In the genomic region with DNA sequence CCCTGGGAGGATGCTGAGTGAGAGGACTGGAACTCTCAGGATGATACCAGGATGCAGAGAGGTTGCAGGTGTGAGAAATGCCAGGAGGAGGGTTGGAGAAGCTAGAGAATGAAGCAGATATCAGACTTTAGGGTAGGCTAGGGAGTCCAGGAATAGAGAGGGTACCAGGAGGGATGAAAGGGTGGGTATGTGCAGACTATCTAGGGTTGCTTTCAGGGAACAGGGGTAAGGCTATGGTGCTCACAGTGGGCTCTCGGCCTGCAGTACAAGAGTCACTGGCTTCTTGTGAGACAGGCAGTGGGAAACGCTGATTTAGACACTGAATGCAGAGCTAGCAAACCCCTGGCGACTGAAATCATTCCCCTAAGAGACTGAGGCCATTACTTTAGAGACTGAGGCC, we compare ENCODE assay signal across 29 mouse cellular contexts. TPM values are rescaled to one million over a fixed set of nuclear protein-coding genes. Genes with fewer than 3 reads are reported as not detected.
"Had no signal": no experiment of that assay in that cellular context is flagged by ENCODE, and none has a peak within 500 bp of the region (broad histone marks: within the 10 kb centered on the region; RNA-seq: fewer than 3 reads in every experiment).

TSS of gene Pkd1l1 (minus strand) at position 101 of the 400 bp plus-strand sequence.

- H3K27me3 ChIP-seq: heart, embryonic 15.5 days; hindbrain, embryonic 15.5 days; kidney, embryonic 15.5 days had no signal

- H3K4me1 ChIP-seq: heart, embryonic 13.5 days; heart, embryonic 15.5 days; hindbrain, embryonic 13.5 days; hindbrain, embryonic 15.5 days; limb, embryonic 10.5 days had no signal

- H3K27ac ChIP-seq: heart, adult 2 months; heart, embryonic 13.5 days; heart, embryonic 15.5 days; hindbrain, embryonic 13.5 days; hindbrain, embryonic 15.5 days; hindbrain, postnatal 0 days; kidney, embryonic 15.5 days; kidney, postnatal 0 days; left cerebral cortex, adult 2 months; limb, embryonic 10.5 days; limb, embryonic 12.5 days had no signal

- H3K4me2 ChIP-seq: heart, embryonic 11.5 days; heart, embryonic 13.5 days; heart, embryonic 15.5 days; hindbrain, embryonic 13.5 days; hindbrain, embryonic 15.5 days; kidney, embryonic 15.5 days; limb, embryonic 12.5 days had no signal

- ATAC-seq: hindbrain, postnatal 0 days; intestine, embryonic 16.5 days had no signal

- H3K9ac ChIP-seq: heart, embryonic 13.5 days; heart, embryonic 15.5 days; hindbrain, embryonic 13.5 days; hindbrain, embryonic 15.5 days; kidney, embryonic 15.5 days; limb, embryonic 12.5 days had no signal

- DNase-seq: gastrocnemius, postnatal 14 days; gastrocnemius, postnatal 36 days; heart, adult 11 months; heart, adult 2 months; heart, postnatal 14 days; heart, postnatal 36 days; kidney, adult 11 months; kidney, adult 2 months; kidney, adult 9 months; kidney, postnatal 14 days; kidney, postnatal 36 days; layer of hippocampus, adult 9-11 months had no signal

- H3K36me3 ChIP-seq: heart, embryonic 13.5 days; heart, embryonic 15.5 days; hindbrain, embryonic 13.5 days; hindbrain, embryonic 15.5 days; kidney, embryonic 15.5 days; limb, embryonic 10.5 days; limb, embryonic 12.5 days had no signal

- H3K4me3 ChIP-seq: heart, adult 2 months; heart, embryonic 13.5 days; heart, embryonic 15.5 days; hindbrain, embryonic 13.5 days; hindbrain, embryonic 15.5 days; kidney, embryonic 15.5 days; left cerebral cortex, adult 2 months; limb, embryonic 10.5 days; limb, embryonic 12.5 days had no signal

- H3K9me3 ChIP-seq: heart, embryonic 13.5 days; heart, embryonic 15.5 days; hindbrain, embryonic 13.5 days; hindbrain, embryonic 15.5 days; kidney, embryonic 15.5 days; limb, embryonic 10.5 days; limb, embryonic 12.5 days had no signal

RNA-seq across cellular contexts. Expression of gene Pkd1l1, which starts in this region (rescaled TPM):
- total RNA-seq: gastrocnemius, adult 18-20 months; gastrocnemius, adult 8-10 months; gastrocnemius, postnatal 14 days; gastrocnemius, postnatal 36 days; heart, postnatal 36 days; hematopoietic stem cell, adult 5-6 weeks; liver, adult 2 months had no signal
- polyA plus RNA-seq: heart, embryonic 11.5 days; heart, embryonic 15.5 days; hindbrain, embryonic 11.5 days; limb, embryonic 10.5 days had no signal
